Mouse (Mus musculus) heart, postnatal 36 days (tissue): ENCODE data around the gene Itgb2. TPM values are rescaled to one million over a fixed set of nuclear protein-coding genes. Genes with fewer than 3 reads are reported as not detected.
A peak's percentile ranks its signal among the peaks of the same experiment; 100 is the strongest.

Experiments used
- DNase-seq, 2 experiments: peaks; one replicate each; pipeline ENCODE4 v3.0.0; 2021 to 2022
- intact Hi-C: fragments of 180-260 bp; cut with DNase I; formaldehyde crosslinking; loops from one replicate; pipeline ENCODE4 v1.15.1; 2025
- total RNA-seq, 2 experiments: library from RNA; stranded (reverse); gene quantifications; 2 replicates each; pipeline ENCODE4 v1.2.3; 2021

Gene Itgb2
- total RNA-seq, 2 experiments from 2014 or later, result 7.1 to 9.2 TPM

DNA sequence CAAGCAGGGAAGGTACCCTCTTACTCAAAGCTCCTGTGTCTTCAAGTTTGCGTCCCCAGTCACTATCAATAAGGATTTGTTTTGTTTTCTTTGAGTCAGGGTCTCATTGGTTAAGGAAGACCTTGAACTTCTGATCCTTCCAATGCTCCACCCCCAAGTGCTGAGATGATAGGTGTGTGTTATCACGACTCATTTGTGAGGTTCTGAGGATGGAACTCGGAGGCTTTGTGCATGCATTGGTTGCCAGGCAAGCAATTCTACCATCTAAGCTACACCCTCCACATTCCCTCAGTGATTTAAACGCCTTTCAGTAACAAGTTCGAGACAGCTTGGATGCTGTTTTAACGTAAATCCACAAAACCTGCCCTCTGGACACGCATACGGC lies 51.0 kb downstream of the Itgb2 start:
- intact Hi-C loops, result loop anchor here (5.0 kb wide), 2 partner anchors 41 to 164 kb away; partner anchors contain the start of genes Adarb1 and Ube2g2
- no peak for DNase-seq

GRCm38 (mm10) chr10:77581408-77582284 lies 51.6 kb downstream of the Itgb2 start, which contains the start of gene Pttg1ip:
Gene Pttg1ip, plus strand, starts transcription at chr10:77581720.
- intact Hi-C loops, result loop anchor here (5.0 kb wide), 2 partner anchors 41 to 164 kb away; partner anchors contain the start of genes Adarb1 and Ube2g2
- DNase-seq, result peak; percentile 94 to 97

DNA sequence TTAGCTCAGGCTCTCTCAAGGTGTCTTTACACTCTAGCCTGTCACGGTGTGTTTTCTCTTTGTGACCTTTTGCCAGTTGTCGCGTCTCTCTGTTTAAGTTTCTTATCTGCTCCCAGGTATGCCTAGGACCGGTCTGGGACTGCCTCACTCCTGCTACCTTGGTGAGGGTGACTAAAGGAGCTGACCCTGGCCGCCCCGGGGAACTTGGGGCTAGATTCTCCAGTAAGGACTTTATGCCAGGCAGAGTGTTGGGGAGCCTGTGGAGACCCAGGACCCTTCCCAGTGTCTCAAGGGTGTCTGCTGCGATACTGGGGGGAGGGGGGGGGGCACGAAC lies 52.2 kb downstream of the Itgb2 start:
- intact Hi-C loops, result loop anchor here (5.0 kb wide), 2 partner anchors 40 to 165 kb away; partner anchors contain the start of genes Adarb1 and Ube2g2

DNA sequence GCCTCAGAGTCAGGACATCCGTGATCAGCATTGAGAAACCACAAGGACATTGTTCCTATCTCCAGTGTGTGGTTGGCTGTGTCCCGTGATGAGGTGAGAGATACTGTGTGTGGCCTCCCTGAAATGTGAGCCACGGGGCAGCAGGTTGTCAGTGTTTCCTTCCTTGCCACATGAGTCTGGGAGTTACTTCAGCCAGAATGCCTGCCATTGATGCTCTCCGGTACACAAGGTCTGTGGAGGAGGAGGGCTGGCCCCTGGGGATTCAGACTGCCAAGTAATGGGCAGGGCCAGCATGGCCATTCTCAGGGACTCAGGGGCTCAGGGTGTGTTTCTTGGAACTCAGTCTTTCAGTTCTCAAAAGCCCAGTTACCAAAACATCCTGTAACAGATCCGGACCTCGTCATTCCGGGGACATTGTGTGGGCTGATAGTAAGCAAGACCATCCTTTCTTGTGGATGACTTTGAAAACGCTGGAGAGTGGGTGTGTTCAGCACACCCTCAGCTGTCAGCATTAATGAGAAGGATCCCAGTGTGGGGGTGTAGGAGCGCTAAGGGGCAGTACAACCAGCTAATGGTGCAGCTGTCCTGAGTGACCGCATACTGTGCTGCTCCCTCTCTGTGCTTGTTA lies 53.9 kb downstream of the Itgb2 start:
- intact Hi-C loops, result loop anchor here (5.0 kb wide), 2 partner anchors 38 to 167 kb away; partner anchors contain the start of genes Adarb1 and Ube2g2
- peak; percentile 39 to 45 for DNase-seq

More for the DNA sequence above, 52.2 kb downstream of the Itgb2 start:
- DNase-seq, result no peak

- intact Hi-C loops, result no loop called here
- DNase-seq, result no peak
These were observed 56.6 kb downstream of the Itgb2 start for GRCm38 (mm10) chr10:77586637-77587036.

DNA sequence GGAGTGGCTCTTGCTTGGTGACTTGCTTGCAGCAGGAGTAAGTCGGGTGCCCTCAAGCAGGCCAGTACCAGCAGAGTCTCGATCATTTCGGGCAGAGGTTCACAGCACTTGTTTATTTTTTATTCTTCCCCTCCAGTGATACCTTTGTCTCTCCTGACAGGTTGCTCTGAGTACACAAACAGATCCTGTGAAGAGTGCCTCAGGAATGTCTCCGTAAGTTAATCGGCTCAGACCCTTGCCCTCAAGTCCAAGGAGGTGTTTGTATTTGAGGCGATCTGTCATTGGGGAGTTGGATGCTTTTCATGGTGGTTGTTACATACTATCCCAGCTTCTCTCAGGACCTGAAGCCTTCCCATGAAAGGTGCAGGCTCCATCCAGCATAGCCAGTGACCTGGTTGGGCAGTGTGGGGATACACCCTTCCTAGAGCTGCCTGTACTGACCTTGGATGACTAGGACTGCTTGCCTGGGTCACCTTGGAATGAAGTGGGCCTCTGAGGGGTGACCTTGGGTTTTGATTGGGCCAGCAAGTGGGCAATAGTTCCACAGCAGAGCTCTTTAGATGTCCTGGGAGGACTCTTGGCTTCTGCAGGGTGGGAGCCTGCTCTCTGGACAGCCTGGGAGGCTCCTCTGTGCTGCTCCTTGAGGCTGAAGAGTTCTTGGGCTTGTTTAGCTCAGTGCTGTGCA lies 57.2 kb downstream of the Itgb2 start:
- DNase-seq, result no peak
- intact Hi-C loops, result no loop called here

DNA sequence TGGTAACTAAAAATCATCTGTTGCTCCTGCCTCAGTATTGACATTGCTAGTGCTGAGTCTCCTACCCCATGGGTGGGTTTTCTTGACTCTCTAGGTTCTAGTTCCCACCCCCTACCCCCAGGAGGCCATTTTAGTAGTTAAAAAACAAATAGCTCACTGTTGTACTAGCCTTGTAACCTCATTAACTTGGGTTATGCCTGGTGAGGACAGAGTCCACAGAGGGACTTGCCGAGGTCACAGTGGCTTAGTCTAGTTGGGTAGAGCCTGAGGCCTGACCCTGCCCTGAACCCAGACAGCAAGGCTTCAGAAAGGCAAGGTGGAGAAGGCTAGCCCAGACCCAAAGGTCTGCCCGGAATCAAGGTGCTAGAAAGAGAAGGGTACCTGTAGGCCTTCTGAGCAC lies 58.0 kb downstream of the Itgb2 start:
- intact Hi-C loops, result no loop called here
- no peak for DNase-seq

DNA sequence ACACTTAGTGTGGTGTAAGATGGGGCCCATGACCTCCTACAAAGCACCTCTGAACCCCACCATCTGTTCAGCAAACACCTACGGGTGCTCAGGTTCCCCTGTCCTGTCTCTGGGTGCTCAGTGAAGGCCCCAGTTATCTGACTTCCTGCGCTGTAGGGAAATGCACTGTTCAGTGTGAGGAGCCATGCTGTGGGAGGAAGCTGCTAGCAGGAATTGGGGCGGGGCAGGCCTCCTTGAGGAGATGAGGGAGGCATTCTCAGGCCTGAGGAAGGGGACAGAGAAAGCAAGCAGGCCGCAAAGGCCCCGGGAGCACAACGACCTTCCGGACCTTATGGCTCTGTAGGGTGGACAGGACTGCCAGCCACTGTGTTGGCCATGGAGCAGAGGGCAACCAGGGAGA lies 59.1 kb downstream of the Itgb2 start:
- no peak for DNase-seq
- intact Hi-C loops, result no loop called here

DNA sequence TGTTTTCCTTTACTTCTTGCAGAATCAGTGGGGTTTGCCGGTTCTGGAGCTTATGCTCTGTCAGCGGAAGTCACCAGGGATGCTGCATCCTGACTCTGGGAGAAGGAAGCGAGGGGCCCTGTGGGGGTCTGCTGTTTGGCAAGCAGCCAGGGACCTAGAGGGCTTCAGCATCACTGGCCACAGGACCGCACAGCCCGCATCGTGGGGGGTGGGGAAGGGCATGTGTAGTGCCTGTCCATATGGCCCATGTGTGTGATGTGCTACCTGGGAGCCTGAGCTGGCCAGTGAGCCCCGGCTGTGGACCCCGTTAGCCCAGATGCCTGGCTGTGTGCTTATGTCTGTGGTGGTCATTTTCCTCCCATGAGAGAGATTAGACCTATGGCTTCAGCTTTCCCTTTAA lies 59.7 kb downstream of the Itgb2 start:
- no peak for DNase-seq
- intact Hi-C loops, result no loop called here

GRCm38 (mm10) chr10:77590812-77591211 lies 60.8 kb downstream of the Itgb2 start:
- intact Hi-C loops, result no loop called here
- DNase-seq, result peak in 1 of 2 experiments; percentile 41

- intact Hi-C loops, result no loop called here
- DNase-seq, result no peak
These were observed 61.5 kb downstream of the Itgb2 start for GRCm38 (mm10) chr10:77591546-77591945.

GRCm38 (mm10) chr10:77596060-77596459 lies 66.0 kb downstream of the Itgb2 start:
- intact Hi-C loops, result no loop called here
- DNase-seq, result no peak

GRCm38 (mm10) chr10:77603021-77603420 lies 73.0 kb downstream of the Itgb2 start:
- DNase-seq, result no peak
- intact Hi-C loops, result loop anchor here (10.0 kb wide), 1 partner anchor 188 kb away; the partner anchor contains the start of gene Adarb1

DNA sequence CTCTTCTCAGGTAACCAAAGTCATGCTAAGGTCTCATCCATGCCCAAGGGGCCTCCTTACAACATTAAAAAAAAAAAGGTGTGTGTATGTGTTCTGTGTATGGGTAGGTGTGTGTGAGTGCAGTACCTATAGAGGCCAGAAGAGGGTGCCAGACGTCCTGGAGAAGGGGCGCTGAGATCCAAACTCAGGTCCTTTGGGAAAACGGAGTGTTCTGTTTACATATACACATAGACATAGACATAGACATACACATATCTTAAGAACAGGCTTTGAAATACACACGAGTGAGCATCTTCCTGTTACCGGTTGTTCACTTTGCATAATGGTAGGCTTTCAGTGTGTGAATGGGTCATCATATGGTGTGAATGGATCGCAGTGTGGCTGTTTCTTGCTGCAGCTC lies 74.1 kb downstream of the Itgb2 start:
- DNase-seq, result no peak
- intact Hi-C loops, result loop anchor here (10.0 kb wide), 1 partner anchor 189 kb away; the partner anchor contains the start of gene Adarb1

- intact Hi-C loops, result loop anchor here (10.0 kb wide), 1 partner anchor 190 kb away; the partner anchor contains the start of gene Adarb1
- DNase-seq, result no peak
These were observed 74.9 kb downstream of the Itgb2 start for GRCm38 (mm10) chr10:77604958-77605357.

- DNase-seq, result peak in 1 of 2 experiments; percentile 44
- intact Hi-C loops, result loop anchor here (10.0 kb wide), 1 partner anchor 191 kb away; the partner anchor contains the start of gene Adarb1
These were observed 75.3 kb downstream of the Itgb2 start for GRCm38 (mm10) chr10:77605368-77605767.

DNA sequence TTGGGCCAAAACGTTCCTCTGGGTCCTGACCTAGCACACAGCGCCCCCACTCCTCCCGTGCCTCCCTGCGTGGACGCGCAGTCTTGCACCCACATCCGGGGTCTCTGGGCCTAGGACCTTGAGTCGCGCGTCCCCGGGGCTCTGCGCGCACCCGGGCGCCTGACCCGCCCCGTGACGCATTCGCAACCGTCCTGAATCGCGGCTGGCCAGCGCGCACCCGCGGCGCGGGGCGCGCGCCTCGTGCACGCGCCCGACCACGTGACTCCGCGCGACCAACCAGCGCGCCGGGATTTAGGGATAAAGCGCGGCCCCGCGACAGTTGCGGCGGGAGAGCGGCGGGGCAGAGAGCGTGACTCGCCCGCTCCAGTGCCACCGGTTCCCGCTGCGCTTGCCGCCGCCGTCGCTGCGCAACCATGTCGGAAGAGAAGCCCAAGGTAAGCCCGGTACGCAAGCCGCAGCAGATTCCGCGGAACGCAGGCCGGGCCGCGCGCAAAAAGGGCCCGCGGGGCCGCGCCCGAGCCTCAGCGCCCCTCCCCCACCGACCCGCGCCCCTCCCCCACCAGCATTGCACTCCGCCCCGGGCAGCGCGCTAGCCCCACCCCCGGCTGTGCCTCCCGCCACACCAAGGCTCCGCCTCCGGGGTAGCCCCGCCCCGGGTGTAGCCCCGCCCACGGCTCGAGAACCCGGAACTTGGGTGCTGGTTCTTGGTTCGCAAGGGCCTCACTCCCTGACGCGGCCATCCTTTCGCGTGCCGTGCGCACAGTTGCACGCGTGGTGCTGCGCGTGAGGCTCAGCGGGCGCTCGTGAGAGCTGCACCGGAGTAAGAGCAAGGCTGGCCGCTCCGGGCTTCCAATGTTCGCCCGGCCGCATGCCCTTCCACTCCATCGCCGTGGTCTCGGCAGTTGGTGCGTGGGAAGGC lies 76.1 kb downstream of the Itgb2 start, which contains the start of the genes Sumo3 and Gm49325:
TSS of gene Sumo3 (plus strand) at position 190 of the 919 bp plus-strand sequence.
TSS of gene Gm49325 (plus strand) at position 290 of the 919 bp plus-strand sequence.
- intact Hi-C loops, result loop anchor here (10.0 kb wide), 1 partner anchor 191 kb away; the partner anchor contains the start of gene Adarb1
- peak; percentile 99 for DNase-seq

GRCm38 (mm10) chr10:77606855-77607254 lies 76.8 kb downstream of the Itgb2 start:
- intact Hi-C loops, result loop anchor here (10.0 kb wide), 1 partner anchor 192 kb away; the partner anchor contains the start of gene Adarb1

DNA sequence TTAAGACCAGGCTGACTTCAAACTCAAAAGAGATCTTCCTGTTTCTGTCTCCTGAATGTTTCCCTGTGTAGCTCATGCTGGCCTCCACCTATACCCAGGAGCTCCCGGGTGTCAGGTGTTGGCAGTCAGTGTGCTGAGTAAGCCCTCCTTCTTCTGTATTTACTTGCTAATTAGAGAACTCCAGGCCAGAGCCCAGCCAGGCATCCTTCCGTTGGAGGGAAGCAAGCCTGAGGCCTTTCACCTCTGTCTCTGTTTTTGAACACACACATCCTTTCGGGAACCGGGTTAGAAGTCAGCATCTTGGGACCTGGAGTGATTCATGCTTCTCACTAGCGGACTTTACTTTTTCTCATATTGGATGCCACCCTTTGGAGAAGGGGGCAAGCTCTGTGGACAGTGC lies 77.4 kb downstream of the Itgb2 start:
- DNase-seq, result no peak
- intact Hi-C loops, result loop anchor here (10.0 kb wide), 1 partner anchor 193 kb away; the partner anchor contains the start of gene Adarb1

More at GRCm38 (mm10) chr10:77606855-77607254, 76.8 kb downstream of the Itgb2 start:
- no peak for DNase-seq
